Mouse (Mus musculus): ENCODE measurements around the gene Sfn. TPM values are rescaled to one million over a fixed set of nuclear protein-coding genes. Genes with fewer than 3 reads are reported as not detected.

Sfn gene
- polyA plus RNA-seq, 1 experiment from 2014 or later: 13.6 TPM

DNA sequence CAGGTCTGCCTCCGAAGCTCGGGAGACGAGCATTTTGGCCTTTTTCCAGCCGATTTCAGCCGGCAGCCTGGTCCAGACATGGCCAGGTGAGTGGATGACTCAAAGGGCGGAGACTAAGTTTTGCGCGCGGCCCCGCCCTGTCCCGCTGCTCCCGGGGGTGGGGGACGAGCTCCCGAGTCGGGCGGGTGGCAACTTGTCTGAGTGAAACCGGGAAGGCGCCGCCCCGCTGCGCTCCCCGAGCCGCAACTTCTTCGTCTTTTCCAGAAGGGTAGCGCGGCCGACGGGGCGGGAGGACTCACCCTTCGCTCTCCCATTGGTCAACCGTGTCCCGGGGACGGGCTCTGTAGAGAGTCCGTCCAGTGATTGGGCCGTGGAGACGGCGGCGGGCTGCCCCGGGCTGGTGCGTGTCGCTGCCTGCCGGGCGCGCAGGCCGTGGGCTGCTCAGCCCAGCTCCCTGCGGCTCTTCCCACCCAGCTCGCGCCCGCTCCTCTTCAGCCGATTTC, 2.3 kb downstream of the Sfn start:
- H3K36me3 ChIP-seq: peaks cover 11% of the 10 kb centered on the region
- H3K27ac ChIP-seq: no peak overlapping the region
- peak overlapping the region; percentile 69 for H3K4me2 ChIP-seq (replicated peaks)
- peak; percentile 90 for ATAC-seq (ENCODE audit: low FRiP score)
- peak overlapping the region; percentile 46 for H3K4me3 ChIP-seq
- peaks cover 17% of the 10 kb centered on the region for H3K4me1 ChIP-seq
- peaks cover 65% of the 10 kb centered on the region for H3K27me3 ChIP-seq
- H3K9me3 ChIP-seq (replicated peaks): no peaks in the 10 kb centered on the region
- peak overlapping the region; percentile 57 for H3K9ac ChIP-seq
- under 1% methylated on average over 48 of the region's 50 CpGs for WGBS

- H3K36me3 ChIP-seq: peaks cover 9% of the 10 kb centered on the region
- peak overlapping the region; percentile 69 for H3K4me2 ChIP-seq (replicated peaks)
- H3K9ac ChIP-seq: peak overlapping the region; percentile 57; the same call in 1 of the 2 replicates
- H3K4me3 ChIP-seq: peak overlapping the region; percentile 46
- no peak for ATAC-seq (ENCODE audit: low FRiP score)
- H3K27ac ChIP-seq: no peak overlapping the region
- no peaks in the 10 kb centered on the region for H3K9me3 ChIP-seq (replicated peaks)
- peaks cover 65% of the 10 kb centered on the region for H3K27me3 ChIP-seq
- WGBS: 26% methylated on average over 7 of the region's 7 CpGs
- peaks cover 17% of the 10 kb centered on the region for H3K4me1 ChIP-seq
These were observed 2.9 kb downstream of the Sfn start for GRCm38 (mm10) chr4:133599116-133599515.

GRCm38 (mm10) chr4:133598616-133599015, 3.4 kb downstream of the Sfn start:
- 49% methylated on average over 4 of the region's 4 CpGs for WGBS
- Histone ChIP-seq H3K27ac (no peak overlapping the region), H3K36me3 (peaks cover 4% of the 10 kb centered on the region), H3K4me1 (peaks cover 17% of the 10 kb centered on the region), H3K4me3 (no peak overlapping the region), H3K27me3 (peaks cover 65% of the 10 kb centered on the region), H3K9me3 (replicated peaks) (no peaks in the 10 kb centered on the region), H3K9ac (no peak overlapping the region), H3K4me2 (replicated peaks) (no peak overlapping the region)
- no peak for ATAC-seq (ENCODE audit: low FRiP score)

DNA sequence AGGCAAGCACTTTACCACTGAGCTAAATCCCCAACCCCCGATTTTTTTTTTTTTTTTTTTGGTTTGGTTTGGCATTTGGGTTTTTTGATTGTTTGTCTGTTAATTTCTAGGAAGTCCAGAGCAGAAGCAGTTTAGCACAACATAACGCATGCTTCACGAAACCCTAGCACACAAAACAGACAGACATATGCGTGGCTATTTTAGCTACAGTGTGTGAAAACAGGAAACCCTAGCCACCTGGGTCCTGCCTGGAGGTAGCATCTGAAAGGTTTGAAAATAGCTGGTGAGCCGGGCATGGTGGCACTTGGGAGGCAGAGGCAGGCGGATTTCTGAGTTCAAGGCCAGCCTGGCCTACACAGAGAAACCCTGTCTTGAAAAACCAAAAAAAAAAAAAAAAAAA, 5.9 kb downstream of the Sfn start:
- H3K9ac ChIP-seq: no peak overlapping the region
- H3K4me3 ChIP-seq: no peak overlapping the region
- peaks cover 11% of the 10 kb centered on the region for H3K4me1 ChIP-seq
- H3K9me3 ChIP-seq (replicated peaks): no peaks in the 10 kb centered on the region
- H3K27me3 ChIP-seq: peaks cover 43% of the 10 kb centered on the region
- no peak for ATAC-seq (ENCODE audit: low FRiP score)
- peaks cover 8% of the 10 kb centered on the region for H3K36me3 ChIP-seq
- 79% methylated on average over 6 of the region's 6 CpGs for WGBS
- H3K27ac ChIP-seq: no peak overlapping the region
- H3K4me2 ChIP-seq (replicated peaks): no peak overlapping the region

- H3K9ac ChIP-seq: peak overlapping the region; percentile 8; the same call in 1 of the 2 replicates
- H3K4me1 ChIP-seq: peaks cover 11% of the 10 kb centered on the region
These were observed 6.4 kb downstream of the Sfn start for GRCm38 (mm10) chr4:133595538-133595937.

DNA sequence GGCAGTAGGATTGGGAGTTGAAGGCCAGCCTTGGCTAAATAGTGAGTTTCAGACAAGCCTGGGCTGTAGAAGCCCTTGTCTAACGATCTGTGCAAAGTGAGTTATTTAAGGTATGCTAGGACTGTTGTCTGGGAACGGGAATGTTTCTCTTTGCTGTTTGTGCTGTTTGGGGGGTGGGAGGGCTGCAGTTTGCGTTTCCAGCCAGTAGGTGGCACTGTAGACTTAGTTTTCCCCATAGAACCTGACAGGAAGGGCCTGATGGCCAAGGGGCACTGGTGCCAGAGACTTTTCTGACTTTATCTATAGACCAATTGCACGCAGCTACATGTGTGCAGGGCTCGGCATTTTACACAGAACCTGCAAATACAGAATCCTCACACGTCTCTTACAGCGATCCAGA, 9.4 kb downstream of the Sfn start:
- Histone ChIP-seq H3K9me3 (replicated peaks) (no peaks in the 10 kb centered on the region), H3K27ac (no peak overlapping the region), H3K4me1 (no peaks in the 10 kb centered on the region; the same call in 1 of the 2 replicates), H3K9ac (no peak overlapping the region), H3K36me3 (peaks cover 41% of the 10 kb centered on the region), H3K4me2 (replicated peaks) (no peak overlapping the region), H3K4me3 (no peak overlapping the region), H3K27me3 (0 out of 2 replicates have a peak, but pooled peaks cover 8% of the 10 kb centered on the region)
- no peak for ATAC-seq (ENCODE audit: low FRiP score)
- 34% methylated on average over 7 of the region's 7 CpGs for WGBS

More at GRCm38 (mm10) chr4:133595538-133595937, 6.4 kb downstream of the Sfn start:
- H3K36me3 ChIP-seq: peaks cover 13% of the 10 kb centered on the region
- no peak overlapping the region for H3K27ac ChIP-seq
- WGBS: 66% methylated on average over 7 of the region's 7 CpGs
- no peak overlapping the region for H3K4me3 ChIP-seq
- H3K4me2 ChIP-seq (replicated peaks): no peak overlapping the region
- peaks cover 37% of the 10 kb centered on the region for H3K27me3 ChIP-seq
- H3K9me3 ChIP-seq (replicated peaks): no peaks in the 10 kb centered on the region
- ATAC-seq (ENCODE audit: low FRiP score): no peak

- peak within 1 kb of the TSS; percentile 88 for H3K9ac ChIP-seq
- no peaks in the 10 kb centered on the region for H3K9me3 ChIP-seq (replicated peaks)
- peak within 1 kb of the TSS; percentile 100 for H3K4me2 ChIP-seq (replicated peaks)
- peaks cover 13% of the 10 kb centered on the region for H3K4me1 ChIP-seq
- H3K27ac ChIP-seq: peak within 1 kb of the TSS; percentile 79
- no peaks in the 10 kb centered on the region for H3K27me3 ChIP-seq
- 3% methylated on average over 65 of the region's 65 CpGs for WGBS
- H3K36me3 ChIP-seq: peaks cover 51% of the 10 kb centered on the region
- peak; percentile 81 for ATAC-seq (ENCODE audit: low FRiP score)
- H3K4me3 ChIP-seq: peak within 1 kb of the TSS; percentile 96
These were observed 17.7 kb downstream of the Sfn start, which contains the start of gene Gpn2 for GRCm38 (mm10) chr4:133584059-133584951. TSS of gene Gpn2 (plus strand) at chr4:133584362.

GRCm38 (mm10) chr4:133583690-133584058, 18.3 kb downstream of the Sfn start:
- H3K27ac ChIP-seq: peak overlapping the region; percentile 79
- H3K4me3 ChIP-seq: peak overlapping the region; percentile 96
- no peaks in the 10 kb centered on the region for H3K9me3 ChIP-seq (replicated peaks)
- 0 out of 2 replicates have a peak, but pooled peaks have one; percentile 19 for ATAC-seq (ENCODE audit: low FRiP score)
- H3K4me1 ChIP-seq: peaks cover 13% of the 10 kb centered on the region
- no peaks in the 10 kb centered on the region for H3K27me3 ChIP-seq
- H3K9ac ChIP-seq: peak overlapping the region; percentile 88
- H3K4me2 ChIP-seq (replicated peaks): peak overlapping the region; percentile 100
- 64% methylated on average over 6 of the region's 6 CpGs for WGBS
- peaks cover 53% of the 10 kb centered on the region for H3K36me3 ChIP-seq

GRCm38 (mm10) chr4:133577983-133578382, 24.0 kb downstream of the Sfn start:
- no peak overlapping the region for H3K4me3 ChIP-seq
- H3K36me3 ChIP-seq: peaks cover 36% of the 10 kb centered on the region
- H3K4me2 ChIP-seq (replicated peaks): no peak overlapping the region
- WGBS: 64% methylated on average over 12 of the region's 12 CpGs
- peaks cover 12% of the 10 kb centered on the region for H3K4me1 ChIP-seq
- no peaks in the 10 kb centered on the region for H3K9me3 ChIP-seq (replicated peaks)
- no peak overlapping the region for H3K9ac ChIP-seq
- no peak overlapping the region for H3K27ac ChIP-seq
- ATAC-seq (ENCODE audit: low FRiP score): no peak
- H3K27me3 ChIP-seq: no peaks in the 10 kb centered on the region

DNA sequence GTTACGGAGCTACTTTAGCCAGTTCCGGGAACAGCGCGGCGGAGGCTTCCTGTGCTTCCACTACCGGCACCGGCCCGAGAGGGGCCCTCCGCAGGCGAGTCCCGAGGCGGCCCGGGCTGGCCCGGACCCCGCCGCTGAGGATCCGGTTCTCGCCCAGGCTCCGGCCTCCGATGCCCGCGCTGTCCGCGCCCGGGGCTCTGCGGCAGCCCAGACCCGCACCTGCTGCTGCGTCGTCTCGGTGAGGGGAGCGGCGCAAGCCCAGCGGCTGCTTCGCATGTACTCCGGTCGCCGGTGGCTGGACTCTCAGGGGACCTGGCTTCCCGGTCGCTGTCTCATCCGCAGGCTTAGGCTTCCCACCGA, 27.1 kb downstream of the Sfn start:
- Histone ChIP-seq H3K4me1 (peaks cover 12% of the 10 kb centered on the region), H3K36me3 (peaks cover 21% of the 10 kb centered on the region), H3K4me3 (peak overlapping the region; percentile 100), H3K9me3 (replicated peaks) (no peaks in the 10 kb centered on the region), H3K27ac (peak overlapping the region; percentile 87; the same call in 1 of the 2 replicates), H3K9ac (peak overlapping the region; percentile 90), H3K27me3 (no peaks in the 10 kb centered on the region), H3K4me2 (replicated peaks) (peak overlapping the region; percentile 83)
- WGBS: under 1% methylated on average over 38 of the region's 41 CpGs
- no peak; the same call in none of the 2 replicates for ATAC-seq (ENCODE audit: low FRiP score)

GRCm38 (mm10) chr4:133574070-133574842, 27.7 kb downstream of the Sfn start, which contains the start of gene Gpatch3:
TSS of gene Gpatch3 (plus strand) at chr4:133574745.
- ATAC-seq (ENCODE audit: low FRiP score): peak; percentile 90
- peak within 1 kb of the TSS; percentile 83 for H3K4me2 ChIP-seq (replicated peaks)
- peak within 1 kb of the TSS; percentile 87 for H3K27ac ChIP-seq
- H3K4me1 ChIP-seq: peaks cover 12% of the 10 kb centered on the region
- 7% methylated on average over 44 of the region's 44 CpGs for WGBS
- peaks cover 15% of the 10 kb centered on the region for H3K36me3 ChIP-seq
- H3K9ac ChIP-seq: peak within 1 kb of the TSS; percentile 90
- H3K27me3 ChIP-seq: no peaks in the 10 kb centered on the region
- H3K9me3 ChIP-seq (replicated peaks): no peaks in the 10 kb centered on the region
- peak within 1 kb of the TSS; percentile 100 for H3K4me3 ChIP-seq

GRCm38 (mm10) chr4:133570066-133570466, 31.9 kb downstream of the Sfn start:
- no peaks in the 10 kb centered on the region for H3K9me3 ChIP-seq (replicated peaks)
- no peak overlapping the region for H3K27ac ChIP-seq
- H3K9ac ChIP-seq: no peak overlapping the region
- no peak for ATAC-seq (ENCODE audit: low FRiP score)
- peaks cover 4% of the 10 kb centered on the region; the same call in 1 of the 2 replicates for H3K4me1 ChIP-seq
- 60% methylated on average over 10 of the region's 10 CpGs for WGBS
- H3K4me2 ChIP-seq (replicated peaks): no peak overlapping the region
- no peak overlapping the region for H3K4me3 ChIP-seq
- no peaks in the 10 kb centered on the region for H3K36me3 ChIP-seq
- no peaks in the 10 kb centered on the region for H3K27me3 ChIP-seq
